Mouse (Mus musculus) embryonic facial prominence, embryonic 15.5 days (tissue): ENCODE data around the gene Flt3l. TPM values are rescaled to one million over a fixed set of nuclear protein-coding genes. Genes with fewer than 3 reads are reported as not detected.
A peak's percentile ranks its signal among the peaks of the same experiment; 100 is the strongest.
"Not testable (repeated sequence)": the region's sequence is repeated elsewhere in the genome, so short reads cannot be mapped to it uniquely, and the experiment has no call there.

ENCODE experiments used
- ATAC-seq: fragments of 200-750 bp; cut with Nextera tagmentation; 2 replicates; pipeline ENCODE4 v1.8.0; 2017; ENCODE audit warnings: low read depth, moderate TSS enrichment; ENCODE audit not compliant: insufficient number of reproducible peaks, low FRiP score, low TSS enrichment
- H3K27ac ChIP-seq: fragments of 300-500 bp; sonication (generic); replicated peaks from 2 replicates; pipeline ENCODE4 v1.5.1; 2015; ENCODE audit warnings: mild to moderate bottlenecking, inconsistent platforms
- H3K27me3 ChIP-seq: fragments of 300-500 bp; sonication (generic); 2 replicates; pipeline ENCODE4 v1.6.1; 2015; ENCODE audit warnings: inconsistent platforms
- H3K36me3 ChIP-seq: fragments of 300-500 bp; sonication (generic); 2 replicates; pipeline ENCODE4 v1.6.1; 2015; ENCODE audit warnings: mild to moderate bottlenecking, inconsistent platforms
- H3K4me1 ChIP-seq: fragments of 300-500 bp; sonication (generic); 2 replicates; pipeline ENCODE4 v1.6.1; 2015; ENCODE audit warnings: inconsistent platforms
- H3K4me2 ChIP-seq: fragments of 300-500 bp; sonication (generic); replicated peaks from 2 replicates; pipeline ENCODE4 v1.6.1; 2015; ENCODE audit warnings: mild to moderate bottlenecking, inconsistent platforms
- H3K4me3 ChIP-seq: fragments of 300-500 bp; sonication (generic); replicated peaks from 2 replicates; pipeline ENCODE4 v1.5.1; 2015; ENCODE audit warnings: mild to moderate bottlenecking, inconsistent platforms
- H3K9ac ChIP-seq: fragments of 300-500 bp; sonication (generic); 2 replicates; pipeline ENCODE4 v1.6.1; 2015; ENCODE audit warnings: inconsistent platforms
- H3K9me3 ChIP-seq: fragments of 300-500 bp; sonication (generic); replicated peaks from 2 replicates; pipeline ENCODE4 v1.6.1; 2016; ENCODE audit warnings: inconsistent platforms
- WGBS: fragments of 180-500 bp; shearing (Covaris S2); methylation state at CpG from one replicate; pipeline ENCODE4 v1.1.7; 2015; 5-methylcytosine and 5-hydroxymethylcytosine counted together
- polyA plus RNA-seq: library from polyadenylated mRNA; unstranded; fragments of >200 nt; fragmentation: Nextera tagmentation; extraction: Ambion mirVana; gene quantifications from 2 replicates; pipeline ENCODE4 v1.2.1, GENCODE M21; 2015

Flt3l gene
- polyA plus RNA-seq, 1 experiment from 2014 or later: 2.6 TPM

DNA sequence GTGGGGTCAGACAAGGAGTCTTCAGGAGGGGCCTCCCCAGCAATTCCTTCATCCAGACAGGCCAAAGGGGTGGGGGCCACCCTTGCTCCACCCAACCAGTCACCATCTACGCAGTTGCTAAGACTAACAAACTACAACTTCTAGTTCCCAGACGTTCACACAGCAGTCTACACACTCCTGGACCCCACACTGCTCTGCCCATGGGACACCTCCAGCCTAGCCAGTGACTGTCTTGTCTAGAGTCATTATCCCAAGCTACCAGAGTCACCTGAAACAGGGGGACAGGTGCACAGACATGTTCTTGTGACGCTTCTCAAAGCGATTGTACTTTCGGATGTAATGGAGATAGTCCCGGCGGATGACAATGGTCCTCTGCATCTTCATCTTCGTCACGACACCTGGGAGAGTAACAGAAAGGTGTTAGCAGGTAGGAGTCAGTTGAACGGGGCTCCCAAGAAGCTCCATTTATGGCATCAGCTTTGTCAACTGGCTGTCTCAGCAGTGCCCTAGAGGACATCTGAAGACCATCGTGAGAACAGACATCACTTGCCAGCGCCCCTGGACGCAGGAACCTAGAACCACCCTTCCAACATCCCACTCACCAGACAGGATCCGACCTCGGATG lies 13.6 kb downstream of the Flt3l start:
- Histone ChIP-seq H3K27ac (peak overlapping the region; percentile 90; the same call in 1 of the 2 replicates), H3K4me2 (peak overlapping the region; percentile 64), H3K36me3 (peaks cover 67% of the 10 kb centered on the region), H3K9ac (peak overlapping the region; percentile 100; the same call in 1 of the 2 replicates), H3K9me3 (no peaks in the 10 kb centered on the region), H3K4me3 (peak overlapping the region; percentile 96), H3K4me1 (peaks cover 58% of the 10 kb centered on the region), H3K27me3 (no peaks in the 10 kb centered on the region)
- ATAC-seq: no peak
- WGBS: 80% methylated on average over 15 of the region's 15 CpGs

DNA sequence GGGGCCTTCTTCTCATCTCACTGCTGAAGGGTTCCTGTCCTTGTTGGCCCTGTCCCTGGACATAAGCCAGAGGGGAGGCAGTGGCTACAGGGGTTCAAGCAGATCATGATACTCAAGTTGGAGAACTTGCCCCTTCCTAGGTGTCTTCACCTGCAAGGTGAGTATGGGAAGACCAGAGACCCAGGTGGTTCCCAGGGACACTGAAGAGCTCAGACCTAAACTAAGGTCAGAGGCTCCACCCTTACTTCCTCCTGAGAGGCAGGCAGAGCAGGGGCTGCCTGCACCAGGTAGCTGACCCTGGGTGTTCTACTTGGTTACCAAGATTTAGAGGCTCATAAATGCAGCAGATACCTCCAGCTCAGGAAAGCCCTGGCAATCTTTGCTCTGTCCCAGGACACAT lies 14.3 kb downstream of the Flt3l start:
- Histone ChIP-seq H3K4me2 (no peak overlapping the region), H3K4me1 (peaks cover 52% of the 10 kb centered on the region), H3K9ac (no peak overlapping the region), H3K36me3 (peaks cover 63% of the 10 kb centered on the region), H3K27ac (0 out of 2 replicates have a peak overlapping the region, but pooled peaks have one; percentile 39), H3K9me3 (no peaks in the 10 kb centered on the region), H3K27me3 (no peaks in the 10 kb centered on the region), H3K4me3 (0 out of 2 replicates have a peak overlapping the region, but pooled peaks have one; percentile 4)
- no peak for ATAC-seq

GRCm38 (mm10) chr7:45121404-45121803 lies 14.8 kb downstream of the Flt3l start:
- no peak overlapping the region for H3K4me3 ChIP-seq
- ATAC-seq: no peak
- H3K27ac ChIP-seq: peak overlapping the region; percentile 39; the same call in 1 of the 2 replicates
- H3K9ac ChIP-seq: no peak overlapping the region
- H3K4me2 ChIP-seq: no peak overlapping the region
- peaks cover 46% of the 10 kb centered on the region for H3K4me1 ChIP-seq
- H3K27me3 ChIP-seq: no peaks in the 10 kb centered on the region
- H3K9me3 ChIP-seq: no peaks in the 10 kb centered on the region
- peaks cover 57% of the 10 kb centered on the region for H3K36me3 ChIP-seq
- WGBS: 57% methylated on average over 8 of the region's 8 CpGs

GRCm38 (mm10) chr7:45119780-45120709 lies 16.2 kb downstream of the Flt3l start:
- H3K4me2 ChIP-seq: no peak overlapping the region
- WGBS: 80% methylated on average over 5 of the region's 5 CpGs
- H3K4me3 ChIP-seq: no peak overlapping the region
- H3K9ac ChIP-seq: no peak overlapping the region
- no peak for ATAC-seq
- H3K9me3 ChIP-seq: no peaks in the 10 kb centered on the region
- peaks cover 43% of the 10 kb centered on the region for H3K36me3 ChIP-seq
- peaks cover 34% of the 10 kb centered on the region for H3K4me1 ChIP-seq
- no peak overlapping the region for H3K27ac ChIP-seq
- no peaks in the 10 kb centered on the region for H3K27me3 ChIP-seq

- ATAC-seq: no peak
- peaks cover 43% of the 10 kb centered on the region for H3K36me3 ChIP-seq
- no peaks in the 10 kb centered on the region for H3K9me3 ChIP-seq
- no peak overlapping the region for H3K27ac ChIP-seq
- no peaks in the 10 kb centered on the region for H3K27me3 ChIP-seq
- no peak overlapping the region for H3K9ac ChIP-seq
- WGBS: 87% methylated on average over 6 of the region's 6 CpGs
- H3K4me3 ChIP-seq: no peak overlapping the region
- H3K4me1 ChIP-seq: peaks cover 30% of the 10 kb centered on the region
- no peak overlapping the region for H3K4me2 ChIP-seq
Measured at GRCm38 (mm10) chr7:45118336-45118735, 17.9 kb downstream of the Flt3l start.

DNA sequence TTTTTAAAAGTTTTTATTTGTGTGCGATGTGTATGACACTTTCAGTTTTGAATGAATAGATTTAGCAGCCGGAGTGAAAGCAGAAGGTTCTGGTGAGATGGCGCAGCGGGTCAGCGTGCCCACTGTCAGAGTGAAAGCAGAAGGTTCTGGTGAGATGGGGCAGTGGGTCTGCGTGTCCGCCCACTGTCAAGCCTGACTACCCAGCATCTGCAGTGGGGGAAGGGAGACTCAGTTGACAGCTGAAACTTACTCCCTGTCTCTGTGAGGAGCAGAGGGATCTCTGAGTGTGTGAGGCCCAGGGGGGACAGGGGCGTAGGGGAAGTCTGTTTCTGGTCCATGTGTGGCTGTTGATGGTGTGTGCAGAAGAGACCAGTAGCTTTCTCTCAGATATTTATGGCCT lies 18.7 kb downstream of the Flt3l start:
- Histone ChIP-seq H3K4me3 (no peak overlapping the region), H3K36me3 (peaks cover 36% of the 10 kb centered on the region), H3K9ac (no peak overlapping the region), H3K4me1 (peaks cover 22% of the 10 kb centered on the region), H3K27me3 (no peaks in the 10 kb centered on the region), H3K4me2 (no peak overlapping the region), H3K9me3 (no peaks in the 10 kb centered on the region), H3K27ac (no peak overlapping the region; the same call in 1 of the 2 replicates)
- 76% methylated on average over 8 of the region's 8 CpGs for WGBS
- no peak for ATAC-seq

DNA sequence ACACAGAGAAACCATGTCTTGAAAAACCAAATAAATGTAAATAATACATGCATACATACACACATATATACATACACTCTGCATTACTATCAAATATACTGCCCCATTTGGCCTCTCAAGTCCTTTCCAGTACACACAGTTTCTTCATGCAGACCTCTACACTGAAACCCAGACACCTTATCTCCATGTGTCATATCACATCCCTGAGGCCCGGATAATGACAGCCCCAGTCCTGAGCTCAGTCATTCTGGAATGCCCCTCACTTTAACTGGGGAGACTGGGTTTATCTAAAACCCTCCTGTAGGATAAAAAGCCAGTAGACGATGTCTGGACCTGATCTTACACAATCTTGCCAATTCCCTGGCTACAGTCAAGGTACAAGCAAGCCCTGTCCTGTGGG lies 22.8 kb downstream of the Flt3l start:
- Histone ChIP-seq H3K27me3 (no peaks in the 10 kb centered on the region), H3K4me3 (no peak overlapping the region), H3K4me1 (no peaks in the 10 kb centered on the region), H3K4me2 (no peak overlapping the region), H3K9me3 (no peaks in the 10 kb centered on the region), H3K27ac (no peak overlapping the region), H3K36me3 (no peaks in the 10 kb centered on the region), H3K9ac (no peak overlapping the region)
- 83% methylated on average over 2 of the region's 2 CpGs for WGBS
- no peak for ATAC-seq

GRCm38 (mm10) chr7:45112529-45112928 lies 23.7 kb downstream of the Flt3l start:
- no peaks in the 10 kb centered on the region for H3K36me3 ChIP-seq
- H3K9ac ChIP-seq: no peak overlapping the region
- no peaks in the 10 kb centered on the region for H3K4me1 ChIP-seq
- ATAC-seq: no peak
- H3K9me3 ChIP-seq: no peaks in the 10 kb centered on the region
- no peaks in the 10 kb centered on the region for H3K27me3 ChIP-seq
- 65% methylated on average over 3 of the region's 3 CpGs for WGBS
- H3K27ac ChIP-seq: no peak overlapping the region
- H3K4me2 ChIP-seq: no peak overlapping the region
- H3K4me3 ChIP-seq: no peak overlapping the region

DNA sequence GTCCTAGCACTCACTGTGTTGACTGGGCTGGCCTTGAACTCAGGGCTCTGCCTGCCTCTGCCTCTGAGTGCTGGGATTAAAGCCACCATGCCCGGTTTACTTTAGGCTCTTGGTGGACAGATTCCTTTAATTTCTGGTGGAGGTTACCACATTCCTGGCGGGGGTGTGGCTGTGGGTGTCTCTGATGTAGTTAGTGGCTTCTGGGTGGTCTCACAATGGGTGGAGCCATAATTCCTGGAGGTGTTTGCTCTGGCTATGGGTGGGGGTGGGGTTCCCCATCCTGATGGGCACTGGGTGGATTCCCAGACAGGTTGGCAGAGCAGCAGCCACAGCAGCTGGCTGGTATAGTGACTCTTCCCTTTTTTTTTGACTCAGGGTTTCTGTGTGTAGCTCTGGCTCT lies 24.3 kb downstream of the Flt3l start:
- ATAC-seq: no peak
- 52% methylated on average over 2 of the region's 2 CpGs for WGBS
- H3K27ac ChIP-seq: no peak overlapping the region
- no peaks in the 10 kb centered on the region for H3K9me3 ChIP-seq
- H3K9ac ChIP-seq: no peak overlapping the region
- no peaks in the 10 kb centered on the region for H3K4me1 ChIP-seq
- no peak overlapping the region for H3K4me2 ChIP-seq
- no peak overlapping the region for H3K4me3 ChIP-seq
- H3K27me3 ChIP-seq: no peaks in the 10 kb centered on the region
- no peaks in the 10 kb centered on the region for H3K36me3 ChIP-seq

GRCm38 (mm10) chr7:45110089-45110488 lies 26.1 kb downstream of the Flt3l start:
- H3K4me1 ChIP-seq, H3K27ac ChIP-seq, ATAC-seq: not testable (repeated sequence)

DNA sequence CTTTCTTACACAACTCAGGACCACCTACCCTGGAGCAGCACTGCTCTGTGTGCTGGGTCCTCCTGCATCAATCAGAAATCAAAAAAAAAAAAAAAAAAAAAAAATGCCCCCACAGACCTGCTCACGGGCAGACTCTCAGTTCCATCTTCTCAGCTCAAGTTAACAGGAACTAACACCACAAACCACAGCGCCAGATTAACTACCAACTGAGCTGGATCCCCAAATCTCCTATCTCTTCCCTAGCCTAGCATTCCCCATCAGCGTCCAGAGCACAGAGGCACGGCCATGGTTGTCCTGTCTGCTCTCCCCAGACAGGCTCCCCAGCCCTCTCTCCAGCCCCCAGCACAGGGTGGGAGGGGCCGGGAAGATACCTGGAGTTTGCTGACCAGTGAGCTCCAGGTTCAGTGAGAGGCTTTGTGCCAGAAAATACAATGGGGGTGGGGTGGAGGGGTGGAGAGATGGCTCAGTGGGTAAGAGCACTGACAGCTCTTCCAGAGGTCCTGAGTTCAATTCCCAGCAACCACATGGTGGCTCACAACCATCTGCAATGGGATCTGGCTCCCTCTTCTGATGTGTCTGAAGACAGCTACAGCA lies 29.1 kb downstream of the Flt3l start:
- no peak overlapping the region for H3K4me2 ChIP-seq
- 53% methylated on average over 5 of the region's 5 CpGs for WGBS
- no peak for ATAC-seq
- no peak overlapping the region for H3K4me3 ChIP-seq
- H3K9ac ChIP-seq: no peak overlapping the region
- H3K4me1 ChIP-seq: peaks cover 19% of the 10 kb centered on the region
- H3K9me3 ChIP-seq: no peaks in the 10 kb centered on the region
- no peak overlapping the region for H3K27ac ChIP-seq
- no peaks in the 10 kb centered on the region for H3K36me3 ChIP-seq
- no peaks in the 10 kb centered on the region for H3K27me3 ChIP-seq

More at GRCm38 (mm10) chr7:45110089-45110488, 26.1 kb downstream of the Flt3l start:
- not testable (repeated sequence) for H3K9me3 ChIP-seq, H3K36me3 ChIP-seq, H3K27me3 ChIP-seq, H3K9ac ChIP-seq, H3K4me2 ChIP-seq, H3K4me3 ChIP-seq
- 80% methylated on average over 4 of the region's 4 CpGs for WGBS
